Mouse (Mus musculus): Measurements from ENCODE around the gene Kif12.
A peak's percentile ranks its signal among the peaks of the same experiment; 100 is the strongest.

The Kif12 gene

GRCm38 (mm10) chr4:63171969-63172685 is at the start of gene Kif12:
Gene Kif12 (minus strand): TSS chr4:63172131.
- no peak for DNase-seq (ENCODE audit: low read depth, low spot score)

- no peak for DNase-seq (ENCODE audit: low read depth, low spot score)
These were observed 49.4 kb upstream of the Kif12 start for GRCm38 (mm10) chr4:63221096-63221958.

- no peak for DNase-seq (ENCODE audit: low read depth, low spot score)
These were observed 47.7 kb upstream of the Kif12 start for GRCm38 (mm10) chr4:63219635-63220034.

GRCm38 (mm10) chr4:63219059-63219458 is 47.1 kb upstream of the Kif12 start:
- no peak for DNase-seq (ENCODE audit: low read depth, low spot score)

GRCm38 (mm10) chr4:63217513-63217912 is 45.6 kb upstream of the Kif12 start:
- DNase-seq (ENCODE audit: low read depth, low spot score), result no peak

- peak; percentile 22 for DNase-seq (ENCODE audit: low read depth, low spot score)
These were observed 44.6 kb upstream of the Kif12 start for GRCm38 (mm10) chr4:63216566-63216965.

- DNase-seq (ENCODE audit: low read depth, low spot score), result peak; percentile 80
These were observed 44.1 kb upstream of the Kif12 start for GRCm38 (mm10) chr4:63215993-63216531.

GRCm38 (mm10) chr4:63215185-63215992 is 43.5 kb upstream of the Kif12 start:
- DNase-seq (ENCODE audit: low read depth, low spot score), result peak; percentile 74

GRCm38 (mm10) chr4:63213907-63214621 is 42.1 kb upstream of the Kif12 start, which contains the start of gene Col27a1:
Gene Col27a1 (plus strand): TSS chr4:63214004.
- peak; percentile 54 for DNase-seq (ENCODE audit: low read depth, low spot score)

- no peak for DNase-seq (ENCODE audit: low read depth, low spot score)
These were observed 33.7 kb upstream of the Kif12 start for GRCm38 (mm10) chr4:63205583-63205982.

- DNase-seq (ENCODE audit: low read depth, low spot score), result no peak
These were observed 31.9 kb upstream of the Kif12 start for GRCm38 (mm10) chr4:63203874-63204273.

- DNase-seq (ENCODE audit: low read depth, low spot score), result no peak
These were observed 27.4 kb upstream of the Kif12 start for GRCm38 (mm10) chr4:63199366-63199765.

- no peak for DNase-seq (ENCODE audit: low read depth, low spot score)
These were observed 22.4 kb upstream of the Kif12 start for GRCm38 (mm10) chr4:63194366-63194765.

GRCm38 (mm10) chr4:63191641-63192040 is 19.7 kb upstream of the Kif12 start:
- no peak for DNase-seq (ENCODE audit: low read depth, low spot score)

GRCm38 (mm10) chr4:63186281-63186870 is 14.4 kb upstream of the Kif12 start:
- DNase-seq (ENCODE audit: low read depth, low spot score), result no peak

- peak; percentile 6 for DNase-seq (ENCODE audit: low read depth, low spot score)
These were observed 9.6 kb upstream of the Kif12 start for GRCm38 (mm10) chr4:63181556-63181955.

- DNase-seq (ENCODE audit: low read depth, low spot score), result peak; percentile 20
These were observed 809 bp downstream of the Kif12 start for GRCm38 (mm10) chr4:63171122-63171521.

GRCm38 (mm10) chr4:63170061-63170460 is 1.9 kb downstream of the Kif12 start:
- no peak for DNase-seq (ENCODE audit: low read depth, low spot score)

- DNase-seq (ENCODE audit: low read depth, low spot score), result no peak
These were observed 5.6 kb downstream of the Kif12 start for GRCm38 (mm10) chr4:63166323-63166722.

GRCm38 (mm10) chr4:63165636-63166035 is 6.3 kb downstream of the Kif12 start:
- no peak for DNase-seq (ENCODE audit: low read depth, low spot score)
